Mouse (Mus musculus) G1E (cell line): Measurements from ENCODE around the gene Phf19.

Experiments
- CTCF ChIP-seq: IDR thresholded peaks from 2 replicates; pipeline ENCODE4 v1.5.1; 2012; ENCODE audit warnings: low read depth, low read length, inconsistent platforms, mixed read lengths
- GATA1 ChIP-seq: IDR thresholded peaks from 2 replicates; pipeline ENCODE4 v1.6.1; 2012; ENCODE audit warnings: borderline replicate concordance, low read length, inconsistent platforms, mixed read lengths
- GATA2 ChIP-seq: IDR thresholded peaks from 2 replicates; pipeline ENCODE4 v1.6.1; 2012; ENCODE audit warnings: low read depth, low read length, inconsistent platforms, borderline replicate concordance
- POLR2AphosphoS5 ChIP-seq: IDR thresholded peaks from 2 replicates; pipeline ENCODE4 v1.6.1; 2012; ENCODE audit warnings: low read depth, low read length, inconsistent platforms; ENCODE audit not compliant: insufficient replicate concordance
- TAL1 ChIP-seq: conservative IDR thresholded peaks from 2 replicates; pipeline ENCODE4 v1.6.1; 2012; ENCODE audit warnings: low read depth, low read length, inconsistent platforms, mixed read lengths

DNA sequence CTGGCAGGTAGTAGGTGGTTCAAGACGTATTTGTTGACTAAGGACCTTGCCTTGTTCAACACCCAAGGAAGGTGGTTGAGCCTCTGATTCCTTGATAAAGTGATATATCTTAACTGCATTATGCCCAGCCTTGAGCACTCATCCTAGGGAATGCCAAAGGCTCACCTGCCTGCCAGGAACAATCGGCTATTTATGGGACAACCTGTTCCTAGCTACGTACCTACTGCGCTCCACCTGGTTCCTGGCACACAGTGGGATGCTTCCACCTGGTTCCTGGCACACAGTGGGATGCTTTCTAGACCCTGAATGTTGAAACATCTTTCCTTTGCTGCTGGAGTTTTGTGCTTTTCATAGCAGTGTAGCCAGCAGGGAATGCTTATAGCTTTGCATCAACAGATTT lies 4.1 kb downstream of the Phf19 start:
- TF ChIP-seq CTCF (no peak), GATA1 (no peak), GATA2 (no peak), TAL1 (no peak), POLR2AphosphoS5 (no peak)
